Mouse (Mus musculus): Measurements from ENCODE around the gene Gm10972. TPM values are rescaled to one million over a fixed set of nuclear protein-coding genes. Genes with fewer than 3 reads are reported as not detected.

The Gm10972 gene
- not detected in 2 replicates for total RNA-seq (2023)

DNA sequence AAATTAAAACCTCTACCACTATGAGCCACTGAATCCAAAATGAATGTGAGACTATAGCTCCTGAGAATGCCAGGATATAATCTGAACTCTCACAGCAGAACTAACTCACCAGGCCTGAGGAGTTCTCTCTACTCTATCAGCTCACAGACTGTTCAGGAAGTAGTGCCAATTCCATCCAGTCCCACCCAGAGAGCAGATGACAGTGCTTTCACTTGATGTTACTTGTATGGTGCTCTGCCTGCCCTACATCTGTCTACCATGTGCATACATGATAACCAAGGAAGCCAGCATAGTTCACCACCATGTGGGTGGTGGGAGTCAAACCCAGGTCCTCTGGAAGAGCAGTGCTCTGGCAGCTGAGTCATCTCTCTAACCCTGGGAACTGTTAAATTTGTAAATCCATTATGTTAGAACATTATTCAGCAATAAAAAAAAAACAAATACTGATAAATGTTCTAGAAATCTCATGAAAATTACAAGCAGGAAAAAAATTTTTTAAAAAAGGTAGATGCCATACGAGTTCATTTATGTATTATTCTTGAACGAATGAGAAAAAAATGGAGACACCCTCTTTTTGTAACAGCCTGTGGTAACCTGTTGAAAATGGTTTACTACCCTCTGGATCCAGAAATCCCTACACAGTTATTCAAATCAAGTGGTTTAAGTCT is at the start of gene Gm10972:
TSS of gene Gm10972 (plus strand) at position 618 of the 668 bp plus-strand sequence.

DNA sequence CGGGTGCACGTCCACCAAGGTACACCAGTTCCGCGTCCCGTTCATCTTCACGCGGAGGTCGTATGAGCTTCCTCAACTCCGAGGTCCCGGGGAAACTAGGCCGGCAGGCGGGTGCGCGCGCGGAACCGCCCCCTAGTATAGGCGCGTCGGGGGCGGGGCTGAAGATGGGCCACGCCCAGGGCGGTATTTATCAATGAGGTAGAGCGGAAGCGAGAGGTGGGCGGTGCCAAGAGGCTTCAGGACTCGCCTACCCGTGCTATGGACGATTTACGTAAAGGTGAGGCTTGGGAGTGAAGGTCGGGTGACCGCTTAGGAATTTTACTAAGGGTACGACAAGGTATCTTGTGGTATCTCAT is 15.8 kb downstream of the Gm10972 start, which contains the start of gene Tuft1:
TSS of gene Tuft1 (minus strand) at position 133 of the 356 bp plus-strand sequence.

Other genes with a start within 250 kb of the Gm10972 start
- not detected in 2 replicates for gene Lingo4, start 244.6 kb upstream of the Gm10972 start, total RNA-seq (2023)
- gene Tdrkh, start 229.8 kb upstream of the Gm10972 start, total RNA-seq (2023) = 0.38 and 1.3 TPM in 2 replicates
- gene Mrpl9, start 199.8 kb upstream of the Gm10972 start, total RNA-seq (2023) = 21.5 and 28.5 TPM in 2 replicates
- not detected in 2 replicates for gene Oaz3, start 199.2 kb upstream of the Gm10972 start, total RNA-seq (2023)
- gene Celf3, start 164.8 kb upstream of the Gm10972 start, total RNA-seq (2023) = not detected in 2 replicates
- gene Riiad1, start 162.8 kb upstream of the Gm10972 start, total RNA-seq (2023) = 1.3 and 2.0 TPM in 2 replicates
- 45.5 and 53.7 TPM in 2 replicates for gene Snx27, start 60.4 kb upstream of the Gm10972 start, total RNA-seq (2023)
- 0.76 and 0.88 TPM in 2 replicates for gene Tuft1, start 15.8 kb downstream of the Gm10972 start, total RNA-seq (2023)
- 2.6 and 2.8 TPM in 2 replicates for gene Selenbp2, start 50.4 kb downstream of the Gm10972 start, total RNA-seq (2023)
- 1.5 and 1.9 TPM in 2 replicates for gene Cgn, start 143.4 kb downstream of the Gm10972 start, total RNA-seq (2023)
- gene Pogz, start 194.5 kb downstream of the Gm10972 start, total RNA-seq (2023) = 22.3 and 31.4 TPM in 2 replicates
- 193 and 208 TPM in 2 replicates for gene Psmb4, start 243.8 kb downstream of the Gm10972 start, total RNA-seq (2023)